In genomic region chr14:24486241-24486767, GRCm38 (mm10) we compare ENCODE assay signal across 8 mouse cellular contexts. TPM values are rescaled to one million over a fixed set of nuclear protein-coding genes. Genes with fewer than 3 reads are reported as not detected.
A peak's percentile ranks its signal among the peaks of the same experiment; 100 is the strongest.
DNase-seq lines count a peak whose midpoint lies in the region; ATAC-seq and TF ChIP-seq lines count a peak whose summit lies in the region.

No protein-coding gene starts in this region.

- WGBS in spleen, adult 2 months, result 5% methylated on average over 13 of the region's 13 CpGs
- 6% methylated on average over 13 of the region's 13 CpGs for WGBS in forebrain, embryonic 11.5 days
- 7% methylated on average over 13 of the region's 13 CpGs for WGBS in neural tube, embryonic 12.5 days

- H3K4me3 ChIP-seq in spleen, adult 2 months (ENCODE audit: extremely low read depth, insufficient read depth, insufficient read length), result peak overlapping the region; percentile 73
- peak overlapping the region; percentile 88 for H3K4me3 ChIP-seq in forebrain, embryonic 11.5 days (ENCODE audit: low read depth, low read length)
- peak overlapping the region; percentile 88 for H3K4me3 ChIP-seq in neural tube, embryonic 12.5 days

- TF ChIP-seq POLR2A in spleen, adult 2 months (IDR thresholded peaks at IDR 0.05; ENCODE audit: low read depth, low read length), result no peak

- H3K4me2 ChIP-seq in forebrain, embryonic 11.5 days (ENCODE audit: low read depth, low read length, severe bottlenecking), result peak overlapping the region; percentile 69
- H3K4me2 ChIP-seq in neural tube, embryonic 12.5 days (replicated peaks), result peak overlapping the region; percentile 82

- H3K27ac ChIP-seq in spleen, adult 2 months (ENCODE audit: insufficient read depth, low read length), result no peak overlapping the region
- no peak overlapping the region for H3K27ac ChIP-seq in forebrain, embryonic 11.5 days (ENCODE audit: low read depth, low read length)
- no peak overlapping the region for H3K27ac ChIP-seq in neural tube, embryonic 12.5 days

- no peaks in the 10 kb centered on the region for H3K9me3 ChIP-seq in forebrain, embryonic 11.5 days (ENCODE audit: control insufficient read depth, low read length)
- H3K9me3 ChIP-seq in neural tube, embryonic 12.5 days, result no peaks in the 10 kb centered on the region

- H3K9ac ChIP-seq in forebrain, embryonic 11.5 days (ENCODE audit: low read length), result peak overlapping the region; percentile 83
- H3K9ac ChIP-seq in neural tube, embryonic 12.5 days, result peak overlapping the region; percentile 83

- H3K4me1 ChIP-seq in spleen, adult 2 months (ENCODE audit: control insufficient read depth, insufficient read depth, insufficient read length), result peaks cover 7% of the 10 kb centered on the region; the same call in 1 of the 2 replicates
- no peaks in the 10 kb centered on the region; the same call in 1 of the 2 replicates for H3K4me1 ChIP-seq in forebrain, embryonic 11.5 days (replicated peaks; ENCODE audit: control insufficient read depth, insufficient read depth, low read length)
- H3K4me1 ChIP-seq in neural tube, embryonic 12.5 days, result peaks cover 12% of the 10 kb centered on the region

- DNase-seq in spleen, adult 2 months (ENCODE audit: low read depth in 1 of 2, low spot score in 2 of 2), result no peak
- no peak for DNase-seq in spleen, postnatal 4 days (ENCODE audit: low spot score in 2 of 2)
- DNase-seq in forebrain, embryonic 11.5 days (ENCODE audit: low spot score), result no peak
- peak; percentile 44 for DNase-seq in kidney, postnatal 14 days
- no peak for DNase-seq in gastrocnemius, postnatal 10 days
- no peak for DNase-seq in spleen, postnatal 14 days (ENCODE audit: low spot score in 2 of 2)

- ATAC-seq in forebrain, embryonic 11.5 days (replicated peaks; ENCODE audit: low FRiP score), result no peak
- ATAC-seq in neural tube, embryonic 12.5 days (ENCODE audit: low FRiP score, low read depth), result no peak
- no peak for ATAC-seq in frontal cortex, adult (ENCODE audit: low TSS enrichment)

- H3K27me3 ChIP-seq in spleen, adult 2 months (ENCODE audit: control insufficient read depth, insufficient read depth, low read length), result no peaks in the 10 kb centered on the region
- H3K27me3 ChIP-seq in forebrain, embryonic 11.5 days (ENCODE audit: control insufficient read depth, insufficient read depth, low read length), result no peaks in the 10 kb centered on the region
- no peaks in the 10 kb centered on the region for H3K27me3 ChIP-seq in neural tube, embryonic 12.5 days (replicated peaks)

- peaks cover 12% of the 10 kb centered on the region for H3K36me3 ChIP-seq in spleen, adult 2 months (ENCODE audit: control insufficient read depth, insufficient read depth, low read length)
- H3K36me3 ChIP-seq in forebrain, embryonic 11.5 days (ENCODE audit: control insufficient read depth, insufficient read depth, low read length), result no peaks in the 10 kb centered on the region
- peaks cover 30% of the 10 kb centered on the region for H3K36me3 ChIP-seq in neural tube, embryonic 12.5 days

- TF ChIP-seq CTCF in spleen, adult 2 months (IDR thresholded peaks at IDR 0.05; ENCODE audit: extremely low read depth, insufficient read depth, insufficient read length, insufficient replicate concordance), result no peak

RNA-seq across cellular contexts. Expression of gene Polr3a, which starts 0.6 kb away (rescaled TPM):
- polyA plus RNA-seq in spleen, adult 2 months (2012; rRNA removed), result 5.8 and 6.7 TPM in 2 replicates
- 20.1 and 21.1 TPM in 2 replicates for polyA plus RNA-seq in forebrain, embryonic 11.5 days (2014; fragmentation: Nextera tagmentation; extraction: Ambion mirVana)
- 20.8 and 21.9 TPM in 2 replicates for polyA plus RNA-seq in neural tube, embryonic 12.5 days (2016; fragmentation: Nextera tagmentation; extraction: Ambion mirVana)
- total RNA-seq in gastrocnemius, postnatal 10 days (2021), result 10 to 100 TPM in 1 of 2 experiments, 1 to 10 TPM in 1; 8.8 to 12.9 TPM

RNA-seq across cellular contexts. Expression of gene Rps24, which starts 0.6 kb away (rescaled TPM):
- 820 and 850 TPM in 2 replicates for polyA plus RNA-seq in spleen, adult 2 months (2012; rRNA removed)
- polyA plus RNA-seq in forebrain, embryonic 11.5 days (2014; fragmentation: Nextera tagmentation; extraction: Ambion mirVana), result 939 and 1,035 TPM in 2 replicates
- 871 and 874 TPM in 2 replicates for polyA plus RNA-seq in neural tube, embryonic 12.5 days (2016; fragmentation: Nextera tagmentation; extraction: Ambion mirVana)
- total RNA-seq in gastrocnemius, postnatal 10 days (2021), result 1,000 to 10,000 TPM; 1,158 to 1,240 TPM
